Mouse (Mus musculus) small intestine, adult 2 months (tissue): ENCODE results near the gene Slc35e2. TPM values are rescaled to one million over a fixed set of nuclear protein-coding genes. Genes with fewer than 3 reads are reported as not detected.

Experiments used
- H3K27ac ChIP-seq: fragments of 200-500 bp; 2 replicates; pipeline ENCODE4 v1.5.1; 2012; ENCODE audit warnings: low read depth, low read length, control low read depth, inconsistent platforms; ENCODE audit not compliant: insufficient read depth
- H3K27me3 ChIP-seq: fragments of 200-500 bp; 2 replicates; pipeline ENCODE4 v1.6.1; 2012; ENCODE audit warnings: mild to moderate bottlenecking, moderate library complexity, low read length, inconsistent platforms; ENCODE audit not compliant: control insufficient read depth, insufficient read depth
- H3K36me3 ChIP-seq: fragments of 200-500 bp; 2 replicates; pipeline ENCODE4 v1.6.1; 2012; ENCODE audit warnings: mild to moderate bottlenecking, low read length, control low read depth, inconsistent platforms; ENCODE audit not compliant: control insufficient read depth, insufficient read depth
- H3K4me1 ChIP-seq: fragments of 200-500 bp; 2 replicates; pipeline ENCODE4 v1.6.1; 2012; ENCODE audit warnings: low read length, inconsistent platforms, mixed read lengths; ENCODE audit not compliant: control insufficient read depth, insufficient read depth, insufficient read length
- H3K4me3 ChIP-seq: fragments of 200-500 bp; 2 replicates; pipeline ENCODE4 v1.5.1; 2012; ENCODE audit warnings: low read depth, mild to moderate bottlenecking, control low read depth, inconsistent platforms, low read length, moderate library complexity
- CTCF ChIP-seq: fragments of 200-500 bp; IDR thresholded peaks from 2 replicates; pipeline ENCODE4 v1.5.1; 2012; ENCODE audit warnings: low read depth, mild to moderate bottlenecking, control low read depth, inconsistent platforms, low read length, moderate library complexity, mixed read lengths; ENCODE audit not compliant: insufficient replicate concordance, insufficient read length; ENCODE audit errors: extremely low read depth
- POLR2A ChIP-seq: fragments of 200-500 bp; IDR thresholded peaks from 2 replicates; pipeline ENCODE4 v1.6.1; 2012; ENCODE audit warnings: low read depth, mild to moderate bottlenecking, control low read depth, inconsistent platforms, low read length, moderate library complexity
- WGBS: fragments of 180-500 bp; shearing (Covaris S2); methylation state at CpG from one replicate; pipeline ENCODE4 v1.1.7; 2018; 5-methylcytosine and 5-hydroxymethylcytosine counted together
- polyA plus RNA-seq: library from polyadenylated mRNA; depleted of rRNA; stranded (reverse); fragments of >200 nt; gene quantifications from 2 replicates; pipeline ENCODE4 v1.2.3, GENCODE M21; 2012; rRNA removed

Gene Slc35e2
- polyA plus RNA-seq, 1 experiment: 20.1 TPM

DNA sequence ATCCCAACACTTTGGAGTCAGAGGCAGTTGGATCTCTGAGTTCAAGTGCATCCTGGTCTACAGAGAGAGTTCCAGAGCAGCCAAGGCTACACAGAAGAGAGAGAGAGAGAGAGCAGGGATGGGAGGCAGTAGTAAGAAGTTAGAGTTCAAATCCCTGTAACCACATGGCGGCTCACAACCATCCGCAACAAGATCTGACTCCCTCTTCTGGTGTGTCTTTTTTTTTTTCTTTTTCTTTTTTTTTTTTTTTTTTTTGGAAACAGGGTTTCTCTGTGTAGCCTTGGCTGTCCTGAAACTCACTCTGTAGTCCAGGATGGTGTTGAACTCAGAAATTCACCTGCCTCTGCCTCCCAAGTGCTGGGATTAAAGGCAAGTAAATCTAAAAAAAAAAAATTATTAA, 70.9 kb downstream of the Slc35e2 start:
- 65% methylated on average over 2 of the region's 2 CpGs for WGBS
- Histone ChIP-seq H3K27me3 (no peaks in the 10 kb centered on the region), H3K36me3 (no peaks in the 10 kb centered on the region), H3K4me3 (no peak overlapping the region), H3K27ac (no peak overlapping the region), H3K4me1 (peaks cover 7% of the 10 kb centered on the region; the same call in 1 of the 2 replicates)
- TF ChIP-seq CTCF (no peak), POLR2A (no peak)

Other genes starting within 250 kb of the Slc35e2 start
- gene Prkcz, start 240.1 kb upstream of the Slc35e2 start, polyA plus RNA-seq: 22.1 and 73.8 TPM in 2 replicates
- gene Gabrd, start 203.3 kb upstream of the Slc35e2 start, polyA plus RNA-seq: 0.55 and 1.3 TPM in 2 replicates
- gene Cfap74, start 192.2 kb upstream of the Slc35e2 start, polyA plus RNA-seq: 0.11 and 1.4 TPM in 2 replicates
- gene Tmem52, start 132.3 kb upstream of the Slc35e2 start, polyA plus RNA-seq: 0.69 and 2.1 TPM in 2 replicates
- gene Gnb1, start 110.1 kb upstream of the Slc35e2 start, polyA plus RNA-seq: 690 and 1,603 TPM in 2 replicates
- 76.8 and 135 TPM in 2 replicates for gene Nadk, start 39.0 kb upstream of the Slc35e2 start, polyA plus RNA-seq
- gene Cdk11b, start 23.4 kb downstream of the Slc35e2 start, polyA plus RNA-seq: 24.6 and 51.4 TPM in 2 replicates
- gene Gm10563, start 44.0 kb downstream of the Slc35e2 start, polyA plus RNA-seq: not detected in 2 replicates
- gene Mmp23, start 52.0 kb downstream of the Slc35e2 start, polyA plus RNA-seq: 32.6 and 55.1 TPM in 2 replicates
- gene Mib2, start 67.8 kb downstream of the Slc35e2 start, polyA plus RNA-seq: 46.3 and 85.4 TPM in 2 replicates
- 12.5 and 24.0 TPM in 2 replicates for gene Fndc10, start 92.9 kb downstream of the Slc35e2 start, polyA plus RNA-seq
- gene Ssu72, start 103.4 kb downstream of the Slc35e2 start, polyA plus RNA-seq: 87.2 and 140 TPM in 2 replicates
- gene Tmem240, start 133.4 kb downstream of the Slc35e2 start, polyA plus RNA-seq: 0.53 and 0.80 TPM in 2 replicates
- 57.3 and 65.5 TPM in 2 replicates for gene Atad3a, start 159.7 kb downstream of the Slc35e2 start, polyA plus RNA-seq
- 18.5 and 125 TPM in 2 replicates for gene Vwa1, start 173.3 kb downstream of the Slc35e2 start, polyA plus RNA-seq
- gene Tmem88b, start 184.5 kb downstream of the Slc35e2 start, polyA plus RNA-seq: 0.63 and 2.6 TPM in 2 replicates
- not detected in 2 replicates for gene Ankrd65, start 189.0 kb downstream of the Slc35e2 start, polyA plus RNA-seq
- gene Mrpl20, start 201.5 kb downstream of the Slc35e2 start, polyA plus RNA-seq: 34.5 and 36.4 TPM in 2 replicates
- gene Ccnl2, start 211.1 kb downstream of the Slc35e2 start, polyA plus RNA-seq: 20.5 and 31.3 TPM in 2 replicates
- 113 and 159 TPM in 2 replicates for gene Aurkaip1, start 229.9 kb downstream of the Slc35e2 start, polyA plus RNA-seq
- 67.9 and 98.1 TPM in 2 replicates for gene Mxra8, start 238.3 kb downstream of the Slc35e2 start, polyA plus RNA-seq
- 111 and 153 TPM in 2 replicates for gene Dvl1, start 246.0 kb downstream of the Slc35e2 start, polyA plus RNA-seq